Mouse (Mus musculus) testis, adult 2 months (tissue): ENCODE results near the gene Etv1.

Experiments
- CTCF ChIP-seq: fragments of 200-500 bp; IDR thresholded peaks from 2 replicates; pipeline ENCODE4 v1.5.1; 2012; ENCODE audit warnings: low read depth, mild to moderate bottlenecking, inconsistent platforms, low read length, moderate library complexity; ENCODE audit not compliant: control insufficient read depth, insufficient read depth, insufficient replicate concordance
- POLR2A ChIP-seq: fragments of 200-500 bp; IDR thresholded peaks from 2 replicates; pipeline ENCODE4 v1.6.1; 2012; ENCODE audit warnings: low read depth, mild to moderate bottlenecking, inconsistent platforms, low read length, moderate library complexity; ENCODE audit not compliant: control insufficient read depth

GRCm38 (mm10) chr12:38788621-38789020 is 9.4 kb downstream of the Etv1 start:
- TF ChIP-seq CTCF (no peak), POLR2A (no peak)
